Mouse (Mus musculus): ENCODE measurements around the gene Pif1. TPM values are rescaled to one million over a fixed set of nuclear protein-coding genes. Genes with fewer than 3 reads are reported as not detected.

Pif1 gene
- total RNA-seq, 2 experiments from 2014 or later = 1.7 to 1.9 TPM

DNA sequence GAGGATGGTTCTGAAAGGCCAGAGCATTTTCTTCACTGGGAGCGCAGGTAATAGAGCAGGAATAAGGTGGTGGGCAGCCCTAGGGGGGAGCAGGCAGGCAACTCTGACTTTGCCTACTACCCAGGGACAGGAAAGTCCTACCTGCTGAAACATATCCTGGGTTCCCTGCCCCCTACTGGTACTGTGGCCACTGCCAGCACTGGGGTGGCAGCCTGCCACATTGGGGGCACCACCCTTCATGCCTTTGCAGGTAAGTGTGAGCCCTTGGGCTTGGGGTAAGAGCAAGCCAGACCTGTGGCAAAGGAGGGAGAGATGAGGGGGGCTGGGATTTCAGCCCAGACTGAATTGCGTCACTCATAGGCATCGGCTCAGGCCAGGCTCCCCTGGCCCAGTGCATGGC, 2.1 kb downstream of the Pif1 start:
- intact Hi-C loops (cut with DNase I) = no loop called here
- DNase-seq = no peak

DNA sequence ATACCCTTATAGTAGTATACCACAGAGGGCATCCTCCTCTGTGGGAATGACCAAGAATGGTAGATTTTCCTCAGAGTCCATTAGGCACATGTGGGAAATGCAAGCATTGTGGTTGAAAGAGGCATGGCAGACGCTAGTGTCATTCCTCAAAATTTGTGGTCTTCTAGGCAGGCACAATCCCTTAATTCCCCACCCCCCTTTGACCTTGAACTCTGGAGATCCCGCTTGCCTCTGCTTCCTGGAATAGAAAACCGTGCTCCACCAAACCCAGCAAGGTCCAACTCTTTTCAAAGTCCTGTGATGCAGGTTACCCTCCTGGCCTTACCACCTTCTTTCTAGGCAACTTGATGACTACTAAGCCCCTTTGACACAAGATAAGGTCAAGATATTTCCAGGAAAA, 5.8 kb downstream of the Pif1 start:
- intact Hi-C loops (cut with DNase I) = no loop called here
- no peak for DNase-seq

DNA sequence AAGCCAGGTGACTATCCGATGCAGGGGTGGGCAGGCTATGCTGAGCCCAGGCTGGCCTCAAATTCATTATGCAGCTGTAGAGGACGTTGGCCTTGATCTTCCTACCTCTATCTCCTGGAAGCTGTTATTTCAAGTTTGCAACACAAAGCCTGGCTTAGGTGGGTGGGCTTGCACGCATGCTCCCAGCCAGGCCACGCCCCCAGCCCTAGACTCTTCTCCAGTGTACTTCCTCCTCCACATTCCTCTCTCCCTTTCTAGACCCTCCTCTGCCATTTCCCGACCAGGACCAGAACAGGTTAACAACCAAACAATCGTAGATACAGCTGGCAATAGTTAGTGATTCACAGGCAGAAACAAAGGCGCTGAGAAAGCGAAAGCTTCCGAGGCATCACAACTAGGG, 6.6 kb downstream of the Pif1 start:
- intact Hi-C loops (cut with DNase I) = no loop called here
- no peak for DNase-seq

DNA sequence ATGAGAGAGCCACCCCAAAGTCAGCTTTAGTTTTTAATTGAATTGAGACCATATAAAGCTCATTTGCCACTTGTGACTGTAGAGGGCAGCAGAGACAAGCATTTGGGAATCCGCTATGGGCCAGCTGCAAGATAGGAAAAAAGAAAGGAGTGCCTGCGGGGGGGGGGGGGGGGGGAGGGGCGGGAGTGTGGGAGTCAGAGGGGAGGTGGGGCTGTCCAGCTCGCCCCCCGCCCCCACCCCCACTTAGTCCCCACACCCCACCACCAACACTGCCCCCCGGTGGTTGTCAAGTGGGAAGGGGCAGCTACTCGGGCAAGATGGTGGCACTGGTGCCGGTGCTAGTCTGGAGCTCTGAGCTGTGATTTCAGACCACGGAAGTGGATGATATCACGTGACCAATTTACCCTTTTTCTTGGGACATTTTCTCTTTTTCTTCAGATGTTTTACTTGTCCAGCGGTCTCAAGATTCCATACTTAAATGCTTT, 11.8 kb downstream of the Pif1 start:
- intact Hi-C loops (cut with DNase I) = no loop called here
- DNase-seq = peak; percentile 36

DNA sequence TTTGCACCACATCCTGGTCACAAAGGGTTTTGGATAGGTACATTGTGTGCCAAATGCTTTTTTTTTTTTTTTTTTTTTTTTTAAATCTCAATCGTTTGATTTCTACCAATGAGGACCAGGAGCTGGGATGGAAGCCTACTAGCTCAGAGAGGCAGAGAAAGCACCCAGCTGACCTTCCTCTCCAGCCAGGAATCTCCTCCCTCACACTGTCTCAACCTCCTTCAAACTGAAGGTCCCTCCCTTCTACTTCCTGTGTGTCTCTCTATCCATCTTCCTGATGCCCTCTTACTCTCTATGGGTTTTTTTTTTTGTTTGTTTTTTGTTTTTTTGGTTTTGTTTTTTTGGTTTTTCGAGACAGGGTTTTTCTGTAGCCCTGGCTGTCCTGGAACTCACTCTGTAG, 14.0 kb downstream of the Pif1 start:
- DNase-seq = no peak
- intact Hi-C loops (cut with DNase I) = no loop called here

DNA sequence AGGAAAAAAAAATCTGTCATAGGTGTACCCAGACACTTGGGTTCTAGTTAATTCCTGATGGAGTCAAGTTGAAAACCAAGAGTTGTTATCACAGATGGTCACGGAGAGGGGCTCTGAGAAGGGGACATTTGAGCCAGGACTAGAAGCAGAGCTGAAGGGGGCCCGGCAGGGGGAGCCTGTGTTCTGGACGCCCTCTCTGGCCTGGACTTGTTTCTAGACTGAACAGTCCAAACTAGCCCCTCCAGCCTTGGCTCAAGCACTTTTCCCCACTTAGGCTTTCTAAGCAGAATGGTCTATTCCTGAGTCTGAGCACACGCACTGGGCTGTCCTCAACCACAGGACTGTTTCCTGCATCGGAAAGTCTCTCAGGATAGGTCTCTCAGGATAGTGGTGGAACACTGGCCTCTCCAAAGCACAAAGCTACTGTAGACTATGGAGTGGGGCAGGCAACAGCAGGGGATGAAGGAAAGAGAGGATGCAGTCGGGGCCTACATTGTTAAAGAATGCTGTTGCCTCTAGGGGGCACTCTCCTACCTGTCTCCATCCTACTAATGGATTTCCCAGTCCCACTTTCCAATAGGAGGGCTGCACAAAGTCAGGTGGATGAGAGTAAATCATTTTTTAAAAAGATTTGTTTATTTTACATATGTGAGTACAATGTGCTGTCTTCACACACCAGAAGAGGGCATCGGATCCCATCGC, 16.6 kb downstream of the Pif1 start:
- intact Hi-C loops (cut with DNase I) = no loop called here
- no peak for DNase-seq

DNA sequence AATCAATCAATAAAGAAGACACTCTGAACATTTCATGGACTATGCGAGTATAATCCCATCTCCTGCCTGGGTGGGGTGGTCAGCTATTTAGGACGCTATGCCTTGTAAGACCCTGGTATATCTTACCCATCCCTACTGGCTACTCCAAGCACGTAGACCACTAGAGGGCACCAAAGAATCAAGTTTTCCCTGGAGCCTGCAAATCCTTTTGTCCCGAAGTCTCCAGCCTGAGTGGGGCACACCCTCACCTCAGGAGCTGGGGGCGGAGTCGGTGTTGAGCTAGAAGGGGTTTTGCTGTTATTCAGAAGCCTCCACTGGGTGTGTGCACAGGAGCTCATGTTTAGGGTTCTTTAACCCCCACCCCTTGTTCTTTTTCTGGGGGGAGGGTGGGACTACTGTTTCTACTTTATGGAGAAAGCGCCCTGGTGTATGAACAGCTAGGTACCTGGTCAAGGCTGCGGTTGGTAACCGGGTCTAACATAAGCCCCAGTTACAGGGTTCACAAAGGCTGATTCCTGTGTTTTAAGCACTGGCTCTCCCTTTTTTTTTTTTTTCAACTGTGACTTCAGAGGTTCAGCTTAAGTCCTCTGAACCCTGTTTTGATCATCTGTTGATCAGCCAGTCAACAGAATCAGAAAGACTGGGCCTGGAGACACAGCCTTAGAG, 18.6 kb downstream of the Pif1 start:
- DNase-seq = peak; percentile 74
- intact Hi-C loops (cut with DNase I) = loop anchor here (5.0 kb wide), 2 partner anchors 57 to 242 kb away; no protein-coding TSS in a partner anchor

DNA sequence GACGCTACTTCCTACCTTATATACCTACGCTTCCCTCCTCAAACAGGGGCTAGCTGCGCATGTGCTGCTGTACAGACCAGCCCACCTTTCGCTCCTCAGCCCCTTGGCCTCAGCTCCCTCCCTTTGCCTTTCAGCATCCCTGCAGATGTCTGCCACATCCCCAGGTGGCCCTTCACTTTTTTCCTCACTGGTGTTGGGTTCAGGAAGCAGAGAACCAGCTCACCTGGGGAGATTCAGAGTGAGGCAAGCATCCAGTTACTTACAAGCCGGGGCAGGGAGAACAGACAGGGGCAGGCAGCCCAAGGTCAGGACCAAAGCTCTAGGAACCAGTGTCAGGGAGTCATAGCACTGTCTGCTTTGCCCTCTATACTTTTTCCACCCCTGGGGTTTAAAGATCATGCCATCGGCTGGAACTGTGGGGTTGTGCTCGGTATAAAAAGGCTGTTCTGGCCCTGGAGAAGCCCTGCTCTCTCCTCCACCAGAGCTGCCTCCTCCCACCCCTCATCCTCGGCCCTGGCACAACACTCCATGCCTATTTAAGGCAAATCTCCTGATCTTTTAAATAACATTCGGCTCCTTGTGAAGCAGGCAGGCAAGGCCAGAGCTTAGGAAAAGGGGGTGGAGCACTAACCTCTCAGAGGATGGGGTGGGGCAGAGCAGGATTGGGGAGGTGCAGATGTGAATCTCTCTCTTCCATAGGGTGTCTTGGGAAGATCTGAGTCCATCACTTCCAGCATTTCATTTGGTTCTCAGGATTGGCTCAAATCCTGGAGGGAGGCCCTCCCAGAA, 19.6 kb downstream of the Pif1 start:
- intact Hi-C loops (cut with DNase I) = loop anchor here (5.0 kb wide), 2 partner anchors 56 to 241 kb away; no protein-coding TSS in a partner anchor
- DNase-seq = no peak

DNA sequence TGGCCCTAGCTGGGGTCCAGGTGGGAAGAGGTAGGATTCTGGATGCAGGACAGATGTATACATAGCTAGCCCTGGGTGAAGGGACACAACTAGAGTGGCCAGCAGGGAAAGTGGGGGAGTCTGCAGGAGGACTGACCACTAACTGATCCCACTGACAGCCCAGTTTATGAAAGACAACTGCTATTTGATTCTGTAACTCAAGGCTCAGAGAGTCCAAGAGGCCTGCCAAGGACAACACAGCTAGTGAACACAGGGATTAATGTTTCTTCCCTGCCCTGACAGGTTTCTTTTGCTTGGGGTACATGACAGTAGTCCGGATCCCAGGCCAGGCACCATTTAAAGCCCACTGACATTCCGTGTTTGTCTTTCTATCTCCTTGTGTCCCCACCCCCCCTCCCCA, 20.2 kb downstream of the Pif1 start:
- intact Hi-C loops (cut with DNase I) = loop anchor here (5.0 kb wide), 2 partner anchors 55 to 240 kb away; no protein-coding TSS in a partner anchor
- no peak for DNase-seq

DNA sequence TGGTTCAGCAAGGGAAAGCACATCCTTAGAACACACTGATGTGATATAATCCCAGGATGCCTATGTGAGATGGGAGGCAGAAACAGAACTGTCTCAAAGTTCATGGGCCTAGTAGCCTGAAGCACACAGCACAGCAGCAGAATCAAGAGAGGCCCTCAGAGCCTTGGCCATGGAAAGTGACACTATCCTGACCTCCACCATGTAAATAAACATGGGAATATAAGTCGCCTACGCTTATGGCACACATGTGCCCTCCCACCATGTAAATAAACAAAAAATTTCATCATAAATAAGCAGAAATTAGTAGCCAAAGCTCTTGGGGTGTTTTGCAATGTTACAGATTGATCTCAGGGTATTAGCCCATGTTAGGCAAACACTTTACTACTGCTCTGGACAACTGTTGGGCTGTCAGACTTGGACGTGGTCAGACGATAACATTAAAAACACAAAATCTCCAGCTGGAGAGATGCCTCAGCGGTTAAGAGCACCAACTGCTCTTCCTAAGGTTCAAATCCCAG, 25.1 kb downstream of the Pif1 start:
- intact Hi-C loops (cut with DNase I) = no loop called here
- DNase-seq = no peak

DNA sequence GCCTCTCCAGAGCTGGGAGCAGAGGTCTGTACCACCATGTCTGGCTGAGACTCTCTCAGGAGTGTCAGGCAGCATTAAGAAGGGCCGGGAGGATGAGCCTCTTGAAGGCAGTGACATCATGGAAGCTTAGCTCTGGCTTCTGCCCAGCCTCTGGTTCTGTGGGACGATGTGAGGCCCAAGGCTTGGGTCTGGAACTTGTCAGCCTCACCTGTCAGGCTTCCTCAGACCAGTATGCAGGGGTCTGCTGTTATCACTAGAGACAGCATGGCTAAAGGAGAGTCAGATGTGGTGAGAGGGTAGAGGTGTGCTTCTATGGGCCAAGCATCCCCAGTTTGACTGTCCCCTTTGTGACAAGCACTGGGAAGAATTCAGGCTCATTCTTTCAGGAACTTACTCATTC, 26.1 kb downstream of the Pif1 start:
- intact Hi-C loops (cut with DNase I) = no loop called here

DNA sequence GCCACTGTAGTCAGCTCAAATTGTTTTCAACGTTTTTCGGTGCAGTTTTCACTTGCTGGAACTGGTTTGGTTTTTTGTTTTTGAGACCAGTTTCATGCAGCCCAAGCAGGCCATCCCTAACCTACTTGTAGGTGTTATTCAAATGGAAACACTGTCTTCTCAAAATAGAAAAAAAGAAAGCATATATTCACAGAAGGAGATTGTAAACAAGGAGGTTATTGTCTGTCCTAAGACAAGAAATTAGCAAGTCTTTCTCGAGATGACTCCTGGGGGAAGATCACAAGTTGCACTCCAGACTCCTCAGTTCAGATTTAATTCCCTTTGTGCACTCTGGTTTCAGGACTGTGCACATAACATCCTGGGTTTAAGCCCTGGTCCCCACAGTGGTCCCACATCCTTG, 32.4 kb downstream of the Pif1 start:
- DNase-seq = no peak
- intact Hi-C loops (cut with DNase I) = no loop called here

More for the DNA sequence above, 26.1 kb downstream of the Pif1 start:
- DNase-seq = no peak

DNA sequence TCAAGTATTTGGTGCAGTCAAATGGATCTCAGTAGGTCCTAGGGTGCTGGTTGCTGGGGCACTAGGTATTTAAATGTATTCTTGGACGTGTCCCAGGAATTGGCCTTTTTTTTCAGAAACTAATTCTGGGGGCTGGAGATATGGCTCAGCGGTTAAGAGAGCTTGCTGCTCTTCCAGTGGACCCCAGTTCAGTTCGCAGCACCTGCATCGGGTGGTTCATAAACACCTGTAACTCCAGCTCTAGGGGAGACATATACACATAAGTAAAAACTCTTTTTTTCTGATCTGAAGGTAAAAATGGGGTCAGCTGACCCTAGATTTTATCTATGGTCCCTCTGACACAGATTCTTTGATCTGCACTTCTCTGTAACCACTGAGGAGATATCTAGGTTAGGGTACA, 34.2 kb downstream of the Pif1 start:
- intact Hi-C loops (cut with DNase I) = no loop called here
- no peak for DNase-seq

DNA sequence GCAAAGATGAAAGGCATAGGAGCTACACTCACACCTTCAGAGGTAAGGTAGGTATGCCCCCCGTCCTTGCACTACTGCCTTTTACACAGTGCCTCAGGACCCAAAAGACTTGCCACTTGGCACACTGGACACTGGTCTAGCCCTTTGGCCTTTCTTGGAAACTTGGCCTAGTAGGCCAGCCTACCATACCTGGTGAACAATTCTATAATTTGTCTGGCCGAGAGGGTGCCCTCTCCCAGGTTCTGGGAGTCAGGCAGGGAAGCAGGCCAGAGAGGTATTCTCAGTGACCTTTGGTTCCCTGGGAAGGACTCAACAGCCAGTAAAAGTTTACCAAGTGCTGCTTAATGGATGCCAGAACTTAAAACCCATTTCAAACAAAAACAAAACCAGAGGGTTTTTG, 34.7 kb downstream of the Pif1 start:
- no peak for DNase-seq
- intact Hi-C loops (cut with DNase I) = no loop called here

DNA sequence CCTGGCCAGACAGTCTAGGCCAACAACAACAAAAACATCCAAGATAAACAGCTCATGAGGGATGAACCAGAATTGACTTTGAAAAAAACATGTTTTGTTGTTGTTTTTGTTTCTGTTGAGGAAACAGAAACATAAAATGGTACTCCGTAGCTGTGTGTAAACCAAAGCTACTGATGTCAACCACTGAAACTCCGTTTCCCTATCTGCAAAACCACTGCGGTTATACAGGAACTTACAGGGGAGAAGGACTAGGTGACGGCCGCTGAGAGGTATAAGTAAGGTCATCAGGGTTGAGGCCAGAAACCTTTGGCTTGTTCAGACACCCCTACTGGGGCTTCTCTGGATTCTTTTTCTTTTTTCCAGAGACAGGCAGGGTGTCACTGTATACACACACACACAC, 35.9 kb downstream of the Pif1 start:
- intact Hi-C loops (cut with DNase I) = no loop called here
- no peak for DNase-seq

DNA sequence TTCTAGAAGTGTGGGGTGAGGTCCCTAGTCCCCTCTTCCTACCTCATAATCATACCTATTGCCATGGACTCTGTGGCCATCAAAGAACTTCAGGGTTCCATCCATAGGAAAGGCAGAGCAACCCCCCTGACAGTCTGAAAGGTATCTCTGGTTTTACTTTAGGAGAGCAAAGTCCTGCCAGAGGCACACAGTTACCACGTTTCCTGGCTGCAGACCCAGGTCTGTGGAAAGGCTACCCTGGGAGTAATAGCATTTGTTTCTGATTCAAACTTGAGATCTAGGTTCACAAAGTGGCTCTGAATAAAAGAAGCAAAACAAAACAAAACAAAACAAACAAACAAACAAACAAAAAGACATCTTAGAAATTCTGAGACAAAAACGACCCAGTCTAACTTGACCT, 37.3 kb downstream of the Pif1 start:
- intact Hi-C loops (cut with DNase I) = no loop called here
- DNase-seq = no peak

DNA sequence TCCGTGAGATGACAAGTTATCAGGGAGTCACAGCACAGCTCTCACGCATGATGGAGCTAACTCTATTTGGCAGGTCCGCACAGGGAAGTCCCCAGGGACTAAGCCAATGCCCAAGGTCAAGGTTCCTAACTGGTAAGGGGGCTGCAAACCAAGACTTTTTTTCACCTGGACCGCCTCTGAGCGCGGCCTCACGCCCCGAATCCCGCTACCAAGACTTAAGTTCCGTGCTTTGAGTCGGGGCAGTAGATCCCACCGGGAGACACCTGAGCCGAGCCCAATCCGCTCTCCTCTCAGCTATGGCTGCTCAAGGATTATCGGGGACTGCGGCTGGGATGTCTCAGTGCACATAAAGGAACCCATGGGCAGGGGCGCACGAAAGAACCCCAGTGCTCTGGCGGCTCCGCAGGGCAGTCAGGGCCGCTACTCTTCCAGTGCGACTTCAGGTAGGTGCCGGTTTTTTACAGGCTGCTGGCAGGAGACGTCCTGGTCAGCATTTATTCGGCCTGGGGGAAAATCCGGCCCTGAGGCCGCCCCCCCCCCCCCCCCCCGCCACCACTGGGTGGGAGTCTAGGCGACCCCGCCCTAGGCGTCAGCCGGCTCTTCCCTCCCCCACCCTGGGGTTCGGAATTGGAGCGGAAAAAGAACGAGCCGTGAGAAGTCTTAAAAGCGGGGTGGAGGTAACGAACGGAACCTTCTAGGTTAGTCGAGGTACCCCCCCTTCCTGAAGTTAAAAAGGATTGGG, 42.2 kb downstream of the Pif1 start, which contains the start of gene Rbpms2:
Gene Rbpms2, plus strand, starts transcription at position 624 of the 742 bp plus-strand sequence.
- intact Hi-C loops (cut with DNase I) = no loop called here
- DNase-seq = peak; percentile 4

DNA sequence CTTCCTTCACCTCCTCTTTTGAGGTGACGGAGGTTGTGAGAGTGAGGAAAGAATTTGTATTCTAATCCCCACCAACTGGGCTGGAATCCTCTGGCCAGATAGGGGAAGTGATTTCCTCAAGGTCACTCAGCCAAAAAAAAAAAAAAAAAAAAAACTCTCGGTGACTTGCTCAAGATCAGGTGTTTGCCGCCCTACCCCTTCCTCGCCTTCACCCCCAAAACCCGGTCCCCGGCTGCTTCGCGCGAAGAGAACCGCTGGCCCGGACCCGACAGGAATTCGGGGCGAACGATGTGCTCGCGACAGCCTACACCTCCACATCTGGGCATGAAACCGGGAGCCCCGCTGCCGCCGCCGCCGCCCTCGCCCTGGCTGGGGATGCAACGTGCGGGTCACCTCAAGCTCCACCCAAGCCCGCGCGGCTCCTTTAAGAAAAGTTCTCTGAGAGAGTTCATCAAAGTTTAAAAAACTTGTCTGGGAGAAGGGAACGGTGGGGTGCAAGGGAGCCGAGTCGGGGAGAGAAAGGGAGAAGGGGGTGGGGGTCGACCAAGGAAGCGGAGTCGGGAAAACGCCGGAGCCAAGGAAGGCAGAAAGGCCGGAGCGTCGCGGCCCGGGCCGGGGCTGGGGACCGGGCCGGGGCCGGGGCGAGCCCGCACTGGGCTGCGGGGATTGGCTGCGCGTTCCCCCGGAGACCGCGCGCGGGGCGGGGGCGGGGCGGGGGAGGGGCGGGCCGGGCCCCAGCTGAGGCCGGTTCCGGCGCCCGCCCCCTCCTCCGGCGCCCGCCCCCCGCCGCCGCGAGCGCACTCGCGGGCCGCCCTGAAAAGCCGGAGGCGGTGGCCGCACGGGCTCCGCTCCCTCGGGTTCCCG, 43.0 kb downstream of the Pif1 start:
- intact Hi-C loops (cut with DNase I) = no loop called here
- peak; percentile 32 for DNase-seq

DNA sequence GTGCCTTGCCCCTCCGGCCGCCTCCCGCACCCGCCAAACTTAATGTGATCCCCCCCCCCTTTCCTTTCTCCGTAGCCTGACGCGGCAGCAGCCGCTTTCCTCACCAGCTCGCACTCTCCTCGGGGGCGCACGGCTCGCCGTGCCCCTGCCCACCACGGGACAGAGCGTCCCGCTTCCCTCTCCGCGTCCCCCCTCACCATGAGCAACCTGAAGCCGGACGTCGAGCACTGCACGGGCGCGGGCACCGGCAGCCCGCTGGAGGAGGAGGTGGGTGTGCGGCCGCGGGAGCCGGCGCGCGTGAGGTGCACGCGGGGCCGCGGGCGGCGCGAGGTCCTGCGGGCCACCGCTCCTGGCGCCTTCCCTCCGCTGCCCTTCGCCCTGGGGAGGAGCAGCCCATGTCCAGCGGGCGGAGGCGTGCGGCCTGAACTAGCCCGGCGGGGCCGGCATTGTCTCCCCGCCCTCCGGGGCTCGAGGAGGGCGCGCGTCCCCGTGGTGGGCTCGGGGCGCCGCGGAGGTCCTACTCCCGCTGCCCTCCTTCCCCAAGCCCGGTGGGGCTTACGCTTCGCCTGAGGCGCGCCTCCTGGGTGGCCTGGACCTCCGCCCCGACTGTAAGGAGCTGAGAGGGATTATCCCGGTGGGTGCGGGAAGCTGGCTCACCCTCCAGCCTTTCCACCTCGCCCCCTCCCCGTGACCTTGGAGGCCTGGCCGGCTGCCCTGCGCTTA, 43.8 kb downstream of the Pif1 start:
- intact Hi-C loops (cut with DNase I) = no loop called here
- peak; percentile 12 for DNase-seq

All from left cerebral cortex, postnatal 4 days (tissue).